In genomic region chr13:34663762-34664161, GRCm38 (mm10) we compare ENCODE assay signal across 25 mouse cellular contexts.
"Had no signal": no experiment of that assay in that cellular context is flagged by ENCODE, and none has a peak within 500 bp of the region (broad histone marks: within the 10 kb centered on the region; RNA-seq: fewer than 3 reads in every experiment).

No protein-coding gene starts in this region.

- H3K4me3 ChIP-seq: heart, embryonic 13.5 days; heart, embryonic 15.5 days; hindbrain, embryonic 13.5 days; intestine, embryonic 15.5 days; layer of hippocampus, adult 2 months; left cerebral cortex, adult 2 months; limb, embryonic 10.5 days; limb, embryonic 12.5 days; liver, embryonic 13.5 days had no signal

- DNase-seq: gastrocnemius, postnatal 14 days; gastrocnemius, postnatal 36 days; heart, adult 18-20 months; heart, postnatal 14 days; heart, postnatal 36 days; kidney, adult 18-20 months; kidney, adult 8-10 months; kidney, postnatal 10 days; kidney, postnatal 25 days; kidney, postnatal 4 days; liver; liver, embryonic 13.5 days had no signal

- H3K9me3 ChIP-seq: heart, embryonic 15.5 days; hindbrain, embryonic 13.5 days; intestine, embryonic 15.5 days; limb, embryonic 10.5 days; limb, embryonic 12.5 days; liver, embryonic 13.5 days had no signal

- H3K36me3 ChIP-seq: heart, embryonic 13.5 days; heart, embryonic 15.5 days; hindbrain, embryonic 13.5 days; intestine, embryonic 15.5 days; limb, embryonic 10.5 days; limb, embryonic 12.5 days; liver, embryonic 13.5 days had no signal

- H3K27me3 ChIP-seq: heart, embryonic 13.5 days; heart, embryonic 15.5 days; hindbrain, embryonic 13.5 days; intestine, embryonic 15.5 days; limb, embryonic 12.5 days; liver, embryonic 13.5 days had no signal

- H3K27ac ChIP-seq: heart, embryonic 13.5 days; heart, embryonic 15.5 days; hindbrain, embryonic 13.5 days; intestine, embryonic 15.5 days; layer of hippocampus, adult 2 months; left cerebral cortex, adult 2 months; limb, embryonic 10.5 days; limb, embryonic 12.5 days; liver, embryonic 13.5 days had no signal

- ATAC-seq: hindbrain, embryonic 16.5 days; inflammation-experienced regulatory T-cells, adult 6 months; intestine, embryonic 15.5 days; intestine, postnatal 0 days had no signal

- H3K4me2 ChIP-seq: heart, embryonic 11.5 days; heart, embryonic 13.5 days; heart, embryonic 15.5 days; hindbrain, embryonic 13.5 days; intestine, embryonic 15.5 days; limb, embryonic 12.5 days; liver, embryonic 11.5 days; liver, embryonic 13.5 days had no signal

- H3K9ac ChIP-seq: heart, embryonic 13.5 days; heart, embryonic 15.5 days; hindbrain, embryonic 13.5 days; intestine, embryonic 15.5 days; limb, embryonic 12.5 days; liver, embryonic 13.5 days had no signal

- H3K4me1 ChIP-seq: heart, embryonic 13.5 days; heart, embryonic 15.5 days; hindbrain, embryonic 13.5 days; intestine, embryonic 15.5 days; limb, embryonic 10.5 days; limb, embryonic 12.5 days; liver, embryonic 13.5 days had no signal
